Mouse (Mus musculus) embryo, embryonic 10 days (tissue): ENCODE data around the gene Slc35b4.

Experiments
- DNase-seq: peaks from one replicate; pipeline ENCODE4 v3.0.0-alpha.2; 2015; ENCODE audit warnings: low spot score

Slc35b4 gene

GRCm38 (mm10) chr6:34170844-34171494, 5.9 kb downstream of the Slc35b4 start:
- no peak for DNase-seq

- no peak for DNase-seq
Measured at GRCm38 (mm10) chr6:34168834-34169233, 8.1 kb downstream of the Slc35b4 start.

GRCm38 (mm10) chr6:34163014-34163413, 13.9 kb downstream of the Slc35b4 start:
- DNase-seq: no peak

- no peak for DNase-seq
Measured at GRCm38 (mm10) chr6:34162607-34163006, 14.3 kb downstream of the Slc35b4 start.

- DNase-seq: no peak
Measured at GRCm38 (mm10) chr6:34161511-34161910, 15.4 kb downstream of the Slc35b4 start.

GRCm38 (mm10) chr6:34160816-34161310, 16.0 kb downstream of the Slc35b4 start:
- DNase-seq: no peak

GRCm38 (mm10) chr6:34159998-34160815, 16.7 kb downstream of the Slc35b4 start:
- no peak for DNase-seq

DNA sequence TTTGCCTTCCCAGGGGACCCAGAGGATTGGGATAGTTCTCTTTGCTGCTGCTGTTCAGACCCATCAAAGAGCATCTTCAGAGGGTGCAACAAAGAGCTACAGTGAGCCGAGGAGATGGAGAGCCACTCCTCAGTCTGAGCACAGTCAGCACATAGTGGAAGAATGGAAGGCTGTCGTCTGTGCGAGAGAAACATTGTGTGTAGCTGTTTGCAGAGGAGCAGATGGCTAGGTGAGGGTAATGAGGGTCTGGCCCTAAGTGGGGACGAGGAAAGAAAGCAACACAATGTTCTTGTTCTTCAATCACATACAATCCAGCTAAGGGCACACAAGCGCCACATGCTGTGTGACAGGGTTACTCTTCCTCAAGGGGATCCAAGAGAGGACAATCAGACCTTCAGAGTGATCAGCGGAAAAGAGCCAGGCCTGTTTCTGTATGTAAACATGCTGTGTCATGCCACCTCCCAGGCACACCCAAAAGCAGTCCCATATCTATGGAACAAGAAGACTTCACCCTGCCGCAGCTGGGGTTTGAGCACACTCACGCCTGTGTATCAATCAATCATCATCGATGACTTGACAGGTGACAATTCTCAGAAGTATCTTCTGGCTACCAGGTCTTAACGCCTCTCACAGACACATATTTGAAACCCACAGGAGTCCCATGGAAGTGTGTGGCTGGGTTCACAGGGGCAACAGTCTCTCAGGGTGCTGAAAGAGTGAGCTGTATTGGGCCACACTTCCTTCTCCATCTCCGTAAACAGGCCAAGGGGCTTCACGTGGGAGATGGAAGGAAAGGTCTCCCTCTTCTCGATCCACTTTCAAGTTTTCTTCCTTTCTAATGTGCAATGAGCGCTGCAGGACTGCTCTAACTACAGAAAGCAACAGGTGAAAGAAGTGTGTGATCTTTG, 19.8 kb downstream of the Slc35b4 start:
- no peak for DNase-seq

GRCm38 (mm10) chr6:34156057-34156456, 20.9 kb downstream of the Slc35b4 start:
- DNase-seq: no peak

DNA sequence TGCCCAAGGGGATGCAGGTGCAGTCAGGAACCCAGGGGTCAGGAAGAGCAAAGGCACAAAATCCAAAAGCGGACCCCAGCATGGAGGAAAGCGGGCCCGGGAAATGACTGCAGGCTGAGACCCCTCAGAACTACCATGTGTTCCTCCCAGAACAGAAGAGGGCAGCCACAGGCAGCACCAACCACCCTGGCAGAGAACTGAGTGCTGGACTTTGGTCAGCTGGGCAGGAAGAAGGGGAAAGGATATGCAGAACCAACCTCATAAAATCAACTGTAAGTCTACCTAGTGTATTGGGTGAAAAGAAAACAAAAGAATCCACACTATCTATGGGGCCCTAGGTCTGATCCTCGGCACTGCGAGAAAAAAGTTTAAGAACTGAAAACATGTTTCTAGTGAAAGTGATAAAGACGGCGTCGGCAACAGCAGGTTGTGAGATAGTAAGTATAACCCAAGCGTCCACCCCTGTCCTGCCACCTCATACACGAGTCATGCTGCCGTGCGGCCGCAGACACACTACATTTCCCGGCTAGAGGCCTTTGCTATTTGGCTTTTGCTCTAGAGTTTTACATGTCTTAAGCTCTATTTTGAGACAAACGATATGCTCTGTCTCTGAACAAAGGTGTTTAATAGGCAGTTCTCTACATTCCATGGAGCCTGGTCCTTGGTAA, 21.6 kb downstream of the Slc35b4 start:
- DNase-seq: no peak

GRCm38 (mm10) chr6:34154202-34154601, 22.7 kb downstream of the Slc35b4 start:
- DNase-seq: no peak

DNA sequence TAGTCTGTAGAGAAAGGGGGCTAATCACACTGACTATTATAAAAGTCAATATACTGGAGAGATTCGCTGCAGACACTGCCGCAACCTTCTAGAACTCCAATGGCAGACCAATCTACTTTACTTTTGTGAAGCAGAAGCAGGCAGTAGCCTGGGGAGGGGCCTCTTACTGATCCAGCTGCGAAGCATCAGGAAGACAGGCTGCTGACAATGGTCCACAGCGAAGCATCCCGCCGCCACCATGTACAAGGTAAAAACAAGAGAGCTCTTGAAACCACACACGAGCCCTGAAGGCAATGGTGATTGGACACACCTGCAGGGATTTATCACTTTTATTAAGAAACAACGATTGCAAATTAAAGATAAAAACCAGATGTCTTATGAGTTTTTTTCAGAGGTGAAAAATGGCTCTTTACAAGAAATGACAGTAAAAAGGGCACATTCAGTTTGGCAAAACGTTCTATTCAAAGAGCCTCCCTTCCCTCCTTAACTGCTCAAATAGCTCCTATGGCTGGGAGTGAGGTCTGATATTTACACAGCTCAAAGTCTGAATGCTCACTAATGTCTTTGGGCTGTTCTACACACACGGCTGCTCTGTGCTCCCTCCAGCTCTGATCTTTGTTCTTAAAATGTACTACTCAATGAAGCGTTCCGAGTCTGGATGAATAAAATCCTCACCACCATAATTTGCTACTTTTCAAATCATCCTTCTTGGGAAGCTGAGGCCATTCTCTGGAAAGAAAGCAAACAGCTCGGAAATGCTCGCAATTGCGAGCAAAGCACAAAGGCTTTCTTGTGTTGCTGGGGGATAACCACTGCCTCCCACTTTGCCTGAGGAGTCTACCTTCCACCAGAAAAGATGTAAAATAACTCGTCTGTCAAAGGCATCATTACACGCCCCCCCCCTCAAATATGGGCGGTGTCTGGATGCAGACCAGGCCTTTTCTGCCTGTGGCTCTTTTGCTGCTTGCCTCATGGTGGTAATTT, 23.6 kb downstream of the Slc35b4 start:
- DNase-seq: no peak

DNA sequence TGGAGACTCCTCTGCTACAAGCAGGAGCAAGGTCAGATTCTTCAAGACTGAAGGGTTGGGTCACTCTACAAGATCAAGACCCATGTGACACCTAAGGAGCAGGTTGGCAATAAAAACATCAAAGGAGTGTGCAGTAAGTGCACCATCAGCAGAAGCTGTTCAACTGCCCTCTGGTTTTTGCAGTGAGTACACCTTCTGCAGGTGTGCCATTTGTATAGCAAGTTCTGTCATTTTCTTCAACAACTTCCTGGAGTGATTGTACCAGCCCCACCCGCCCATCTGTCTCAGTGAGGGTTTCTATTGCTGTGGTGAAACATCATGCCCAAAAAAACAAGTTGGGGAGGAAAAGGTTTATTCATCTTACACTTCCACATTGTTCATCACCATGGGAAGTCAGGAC, 27.1 kb downstream of the Slc35b4 start:
- no peak for DNase-seq

- DNase-seq: no peak
Measured at GRCm38 (mm10) chr6:34149066-34149465, 27.8 kb downstream of the Slc35b4 start.

DNA sequence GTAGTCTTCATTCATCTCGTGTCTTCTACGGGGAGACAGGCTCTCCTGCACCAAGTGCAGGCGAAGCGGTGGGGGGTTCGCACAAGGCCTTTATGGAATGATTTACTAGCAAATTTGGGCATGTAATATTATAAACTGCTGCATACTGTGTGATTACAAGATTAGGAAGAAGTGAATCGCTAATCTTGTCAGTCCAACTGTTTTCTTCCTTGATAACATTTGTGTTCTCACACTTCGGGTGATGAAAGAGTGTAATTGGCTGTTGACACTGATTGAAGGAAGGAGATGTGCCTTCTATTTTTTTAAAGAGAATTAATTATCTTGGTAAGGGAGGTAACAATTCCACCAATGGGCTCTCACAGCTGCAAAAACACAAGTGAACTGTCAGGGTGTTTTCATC, 28.3 kb downstream of the Slc35b4 start:
- DNase-seq: no peak

- DNase-seq: no peak
Measured at GRCm38 (mm10) chr6:34148021-34148420, 28.9 kb downstream of the Slc35b4 start.

DNA sequence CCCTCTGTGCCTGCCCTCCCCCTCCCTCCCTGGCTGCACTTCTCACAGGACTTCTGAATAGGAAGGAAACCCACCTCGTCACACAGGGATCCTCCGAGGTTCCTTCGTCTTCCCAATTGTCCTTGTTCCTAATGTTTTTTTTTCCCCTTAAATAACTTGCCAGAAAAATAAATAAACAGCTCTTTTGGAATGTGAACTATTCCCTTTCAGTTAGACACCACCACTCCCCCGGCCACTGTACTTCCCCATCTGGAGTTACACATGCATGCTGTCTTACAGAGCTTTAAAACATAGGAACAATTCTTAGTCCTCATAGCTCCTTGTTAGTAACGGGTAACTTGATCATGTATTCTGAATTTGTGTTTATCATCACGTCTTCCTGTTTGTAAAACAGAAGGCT, 30.9 kb downstream of the Slc35b4 start:
- no peak for DNase-seq

DNA sequence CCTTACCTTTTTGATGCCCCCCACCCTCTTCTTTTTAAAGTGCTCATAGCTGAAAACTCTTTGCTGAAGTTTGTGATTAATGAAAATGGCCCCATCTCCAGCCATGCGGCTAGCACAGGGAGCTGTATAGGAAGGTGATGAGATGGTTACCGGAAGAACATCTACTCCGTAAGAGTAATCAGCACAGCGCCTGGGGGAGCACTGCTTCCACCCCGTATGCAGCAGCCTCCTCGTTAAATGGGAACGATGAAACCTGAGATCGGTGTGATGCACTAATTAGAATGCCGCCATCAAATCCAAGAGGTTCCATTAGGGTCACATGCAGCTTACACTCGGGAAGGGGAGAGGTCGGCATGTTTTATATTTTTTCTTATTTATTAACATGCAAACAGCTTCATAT, 34.0 kb downstream of the Slc35b4 start:
- DNase-seq: no peak

DNA sequence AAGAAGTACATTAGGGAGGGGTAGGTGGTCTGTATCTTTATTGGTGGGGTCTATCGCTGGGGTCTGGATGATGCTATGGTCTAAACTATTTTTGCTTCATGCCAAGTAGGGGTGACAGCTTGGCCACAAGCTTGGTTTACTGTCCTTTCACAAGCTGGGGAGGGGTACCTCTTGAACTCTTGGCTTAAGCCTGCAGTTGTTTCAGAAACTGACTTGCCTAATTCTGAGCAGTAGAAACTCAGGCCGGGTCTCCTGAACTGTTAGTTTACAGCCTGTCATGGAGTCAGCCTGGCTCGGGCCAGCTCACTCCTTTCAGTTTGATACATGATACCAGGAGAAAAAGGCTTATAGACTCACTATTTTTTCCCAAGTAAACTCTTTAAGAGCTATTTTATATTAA, 38.5 kb downstream of the Slc35b4 start:
- DNase-seq: no peak

GRCm38 (mm10) chr6:34132391-34132790, 44.5 kb downstream of the Slc35b4 start:
- no peak for DNase-seq

DNA sequence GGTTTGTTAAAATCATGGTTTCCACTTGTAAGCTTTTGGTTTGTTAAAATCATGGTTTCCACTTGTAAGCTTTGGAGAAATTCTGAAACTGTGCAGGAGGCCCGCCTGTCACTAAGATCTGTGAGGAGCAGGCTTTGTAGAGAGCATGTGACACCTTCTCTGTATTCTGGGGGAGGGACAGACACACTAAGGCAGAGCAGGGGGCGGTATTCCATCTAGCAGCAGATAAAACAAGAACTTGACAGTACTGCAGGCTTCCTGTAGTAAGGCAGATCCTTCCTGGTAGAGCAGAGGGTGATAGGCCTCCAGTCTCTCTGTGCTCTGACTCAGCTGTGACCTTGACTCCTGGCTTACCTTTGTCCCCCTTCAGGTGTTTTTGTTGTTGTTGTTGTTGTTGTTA, 47.6 kb downstream of the Slc35b4 start:
- no peak for DNase-seq
